In genomic region chr13:41235845-41236741, GRCm38 (mm10) we compare ENCODE assay signal across 17 mouse cellular contexts. TPM values are rescaled to one million over a fixed set of nuclear protein-coding genes. Genes with fewer than 3 reads are reported as not detected.
DNase-seq lines count a peak whose midpoint lies in the region; ATAC-seq lines count a peak whose summit lies in the region.
"Had no signal": no experiment of that assay in that cellular context is flagged by ENCODE, and none has a peak within 500 bp of the region (broad histone marks: within the 10 kb centered on the region; RNA-seq: fewer than 3 reads in every experiment).

No protein-coding gene starts in this region.

- no peaks in the 10 kb centered on the region for H3K36me3 ChIP-seq in intestine, embryonic 16.5 days (ENCODE audit: control insufficient read depth, insufficient read depth, low read length)
- no peaks in the 10 kb centered on the region for H3K36me3 ChIP-seq in kidney, embryonic 15.5 days
- no peaks in the 10 kb centered on the region for H3K36me3 ChIP-seq in liver, embryonic 12.5 days
- no peaks in the 10 kb centered on the region for H3K36me3 ChIP-seq in stomach, embryonic 15.5 days
- H3K36me3 ChIP-seq: heart, embryonic 12.5 days; hindbrain, embryonic 10.5 days had no signal

- 0 out of 2 replicates have a peak, but pooled peaks cover 2% of the 10 kb centered on the region for H3K4me1 ChIP-seq in intestine, embryonic 16.5 days (ENCODE audit: control insufficient read depth, insufficient read depth, low read length)
- no peaks in the 10 kb centered on the region for H3K4me1 ChIP-seq in kidney, embryonic 15.5 days
- no peaks in the 10 kb centered on the region for H3K4me1 ChIP-seq in liver, embryonic 12.5 days
- H3K4me1 ChIP-seq in stomach, embryonic 15.5 days: no peaks in the 10 kb centered on the region
- H3K4me1 ChIP-seq: heart, embryonic 12.5 days; hindbrain, embryonic 10.5 days had no signal

- H3K4me2 ChIP-seq in intestine, embryonic 16.5 days (ENCODE audit: low read depth, low read length): peak overlapping the region; percentile 46
- peak overlapping the region; percentile 32 for H3K4me2 ChIP-seq in kidney, embryonic 15.5 days
- peak overlapping the region; percentile 16 for H3K4me2 ChIP-seq in liver, embryonic 12.5 days
- peak overlapping the region; percentile 38 for H3K4me2 ChIP-seq in stomach, embryonic 15.5 days
- H3K4me2 ChIP-seq: heart, embryonic 12.5 days; lung, embryonic 14.5 days had no signal

- no peak for DNase-seq in left cerebral cortex, postnatal 14 days (ENCODE audit: low spot score in 2 of 2)
- DNase-seq in urinary bladder, postnatal 14 days (ENCODE audit: low spot score): no peak
- DNase-seq in gastrocnemius, postnatal 36 days: no peak
- DNase-seq in heart, adult 8-10 months (ENCODE audit: low spot score): no peak
- DNase-seq: cerebellum, adult 11 months; forebrain, postnatal 0 days; lung, embryonic 14.5 days had no signal

- WGBS in intestine, embryonic 16.5 days: 49% methylated on average over 13 of the region's 13 CpGs
- WGBS in kidney, embryonic 15.5 days: 56% methylated on average over 13 of the region's 13 CpGs
- WGBS in liver, embryonic 12.5 days (ENCODE audit: insufficient replicate concordance): 60% methylated on average over 13 of the region's 13 CpGs
- 53% methylated on average over 13 of the region's 13 CpGs for WGBS in stomach, embryonic 15.5 days

- H3K9me3 ChIP-seq in intestine, embryonic 16.5 days (ENCODE audit: control insufficient read depth, low read length): no peaks in the 10 kb centered on the region
- H3K9me3 ChIP-seq in kidney, embryonic 15.5 days (replicated peaks): no peaks in the 10 kb centered on the region
- H3K9me3 ChIP-seq in liver, embryonic 12.5 days (replicated peaks): no peaks in the 10 kb centered on the region
- no peaks in the 10 kb centered on the region for H3K9me3 ChIP-seq in stomach, embryonic 15.5 days
- H3K9me3 ChIP-seq: heart, embryonic 12.5 days; hindbrain, embryonic 10.5 days had no signal

- no peaks in the 10 kb centered on the region for H3K27me3 ChIP-seq in intestine, embryonic 16.5 days (replicated peaks; ENCODE audit: control insufficient read depth, insufficient read depth, low read length)
- H3K27me3 ChIP-seq in kidney, embryonic 15.5 days: peaks cover 17% of the 10 kb centered on the region
- peaks cover 7% of the 10 kb centered on the region; the same call in 1 of the 2 replicates for H3K27me3 ChIP-seq in liver, embryonic 12.5 days (replicated peaks)
- no peaks in the 10 kb centered on the region for H3K27me3 ChIP-seq in stomach, embryonic 15.5 days (replicated peaks)

- H3K27ac ChIP-seq in intestine, embryonic 16.5 days (ENCODE audit: low read length): peak overlapping the region; percentile 89
- 0 out of 2 replicates have a peak overlapping the region, but pooled peaks have one; percentile 7 for H3K27ac ChIP-seq in kidney, embryonic 15.5 days
- H3K27ac ChIP-seq in liver, embryonic 12.5 days: peak overlapping the region; percentile 59
- H3K27ac ChIP-seq in stomach, embryonic 15.5 days: peak overlapping the region; percentile 54
- H3K27ac ChIP-seq: hindbrain, embryonic 10.5 days had no signal

- intact Hi-C loops in left cerebral cortex, postnatal 14 days (cut with DNase I): loop anchor here (2.0 to 10.0 kb wide), 5 partner anchors 101 to 454 kb away; partner anchors contain the start of gene Tmem14c
- intact Hi-C loops in gastrocnemius, postnatal 36 days (cut with DNase I): loop anchor here (5.0 kb wide), 3 partner anchors 149 to 454 kb away; no protein-coding TSS in a partner anchor

- peak overlapping the region; percentile 65 for H3K9ac ChIP-seq in intestine, embryonic 16.5 days (ENCODE audit: low read depth, low read length)
- no peak overlapping the region for H3K9ac ChIP-seq in kidney, embryonic 15.5 days
- H3K9ac ChIP-seq in liver, embryonic 12.5 days: peak overlapping the region; percentile 32; the same call in 1 of the 2 replicates
- H3K9ac ChIP-seq in stomach, embryonic 15.5 days: 0 out of 2 replicates have a peak overlapping the region, but pooled peaks have one; percentile 9
- H3K9ac ChIP-seq: forebrain, postnatal 0 days; heart, embryonic 12.5 days; lung, embryonic 14.5 days had no signal

- peak overlapping the region; percentile 44 for H3K4me3 ChIP-seq in intestine, embryonic 16.5 days (ENCODE audit: low read length)
- H3K4me3 ChIP-seq in kidney, embryonic 15.5 days (replicated peaks): peak overlapping the region; percentile 23
- peak overlapping the region; percentile 30 for H3K4me3 ChIP-seq in liver, embryonic 12.5 days
- H3K4me3 ChIP-seq in stomach, embryonic 15.5 days (replicated peaks): peak overlapping the region; percentile 30
- H3K4me3 ChIP-seq: heart, embryonic 12.5 days; hindbrain, embryonic 10.5 days; myocyte had no signal

- peak; percentile 74 for ATAC-seq in intestine, embryonic 16.5 days
- ATAC-seq in kidney, embryonic 15.5 days (replicated peaks; ENCODE audit: low FRiP score): peak; percentile 27; the same call in 1 of the 2 replicates
- peak; percentile 50 for ATAC-seq in liver, embryonic 12.5 days
- peak; percentile 52; the same call in 1 of the 2 replicates for ATAC-seq in stomach, embryonic 15.5 days (ENCODE audit: insufficient read depth, low FRiP score, low read depth)
- ATAC-seq: forebrain, postnatal 0 days had no signal

RNA-seq across cellular contexts. Expression of gene Smim13, which starts 13.6 kb away (rescaled TPM):
- 8.5 and 8.7 TPM in 2 replicates for polyA plus RNA-seq in intestine, embryonic 16.5 days (2015; fragmentation: Nextera tagmentation; extraction: Ambion mirVana)
- polyA plus RNA-seq in kidney, embryonic 15.5 days (2015; fragmentation: Nextera tagmentation; extraction: Ambion mirVana): 10.1 and 10.7 TPM in 2 replicates
- polyA plus RNA-seq in liver, embryonic 12.5 days (2016; fragmentation: Nextera tagmentation; extraction: Ambion mirVana): 10.3 and 11.2 TPM in 2 replicates
- polyA plus RNA-seq in stomach, embryonic 15.5 days (2015; fragmentation: Nextera tagmentation; extraction: Ambion mirVana): 14.9 and 16.6 TPM in 2 replicates
- total RNA-seq in left cerebral cortex, postnatal 14 days (2021): 100 to 1,000 TPM; 180 to 182 TPM
- total RNA-seq in gastrocnemius, postnatal 36 days (2021): 10 to 100 TPM; 36.6 to 37.9 TPM
- total RNA-seq in heart, adult 8-10 months (2022): 10 to 100 TPM; 23.3 to 28.6 (median 26.7) TPM

RNA-seq across cellular contexts. Expression of gene Elovl2, which starts 15.9 kb away (rescaled TPM):
- 5.7 and 6.3 TPM in 2 replicates for polyA plus RNA-seq in intestine, embryonic 16.5 days (2015; fragmentation: Nextera tagmentation; extraction: Ambion mirVana)
- polyA plus RNA-seq in kidney, embryonic 15.5 days (2015; fragmentation: Nextera tagmentation; extraction: Ambion mirVana): 16.8 and 19.2 TPM in 2 replicates
- polyA plus RNA-seq in liver, embryonic 12.5 days (2016; fragmentation: Nextera tagmentation; extraction: Ambion mirVana): 27.3 and 27.7 TPM in 2 replicates
- polyA plus RNA-seq in stomach, embryonic 15.5 days (2015; fragmentation: Nextera tagmentation; extraction: Ambion mirVana): 8.0 and 8.5 TPM in 2 replicates
- 10 to 100 TPM; 35.2 to 37.2 TPM for total RNA-seq in left cerebral cortex, postnatal 14 days (2021)
- total RNA-seq in gastrocnemius, postnatal 36 days (2021): under 1 TPM in 1 of 2 experiments, not detected in 1; 0.05 TPM
- under 1 TPM in 2 of 4 experiments, not detected in 2; 0.09 to 0.14 TPM for total RNA-seq in heart, adult 8-10 months (2022)
- polyA plus RNA-seq: myocyte had no signal

RNA-seq across cellular contexts. Expression of gene Gm17364, which starts 37.7 kb away (rescaled TPM):
- not detected in 2 replicates for polyA plus RNA-seq in intestine, embryonic 16.5 days (2015; fragmentation: Nextera tagmentation; extraction: Ambion mirVana)
- polyA plus RNA-seq in kidney, embryonic 15.5 days (2015; fragmentation: Nextera tagmentation; extraction: Ambion mirVana): not detected in 2 replicates
- not detected in 2 replicates for polyA plus RNA-seq in liver, embryonic 12.5 days (2016; fragmentation: Nextera tagmentation; extraction: Ambion mirVana)
- not detected in 2 replicates for polyA plus RNA-seq in stomach, embryonic 15.5 days (2015; fragmentation: Nextera tagmentation; extraction: Ambion mirVana)
- total RNA-seq in left cerebral cortex, postnatal 14 days (2021): not detected
- total RNA-seq in gastrocnemius, postnatal 36 days (2021): not detected
- total RNA-seq in heart, adult 8-10 months (2022): not detected
- total RNA-seq: forebrain, postnatal 0 days; gastrocnemius, adult 8-10 months; left cerebral cortex, postnatal 10 days had no signal
- polyA plus RNA-seq: forebrain, postnatal 0 days; heart, embryonic 12.5 days; hindbrain, embryonic 10.5 days; large intestine, adult 2 months; lung, embryonic 14.5 days; myocyte had no signal

Comparison
In these comparisons a context has a peak if more than half of its experiments do, and no peak if none do; other contexts are left out.
1. H3K27ac ChIP-seq: peak in every context shown above with its lines; median percentile 89 in intestine, embryonic 16.5 days; 59 in liver, embryonic 12.5 days; 54 in stomach, embryonic 15.5 days; 7 in kidney, embryonic 15.5 days.